Mouse (Mus musculus): ENCODE data around the gene Mtmr11. TPM values are rescaled to one million over a fixed set of nuclear protein-coding genes. Genes with fewer than 3 reads are reported as not detected.
A peak's percentile ranks its signal among the peaks of the same experiment; 100 is the strongest.
"Not testable (repeated sequence)": the region's sequence is repeated elsewhere in the genome, so short reads cannot be mapped to it uniquely, and the experiment has no call there.

Mtmr11 gene
- polyA plus RNA-seq, 1 experiment from 2014 or later = 34.0 TPM

DNA sequence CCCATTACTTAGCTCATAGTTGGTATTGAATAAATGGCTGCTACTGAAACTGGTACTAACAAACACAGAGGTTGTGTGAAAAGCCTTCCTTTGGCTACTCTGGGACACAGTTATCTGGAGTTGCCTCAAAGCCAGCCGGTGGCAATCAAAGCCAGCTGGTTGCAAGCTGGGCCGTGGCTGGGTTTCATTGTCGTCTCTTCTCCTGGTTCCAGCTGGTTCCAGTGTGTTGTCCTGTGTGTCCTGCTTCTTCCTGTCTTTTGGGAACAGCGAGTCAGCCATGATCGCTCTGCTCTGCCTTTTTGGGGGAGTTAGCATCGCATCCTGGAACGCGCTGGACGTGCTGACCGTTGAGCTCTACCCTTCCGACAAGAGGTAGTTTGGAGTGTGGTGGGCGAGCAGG is 31.2 kb downstream of the Mtmr11 start:
- no peak overlapping the region for H3K9ac ChIP-seq (replicated peaks)
- peaks cover 9% of the 10 kb centered on the region for H3K4me1 ChIP-seq (replicated peaks)
- no peak overlapping the region for H3K4me2 ChIP-seq
- H3K27ac ChIP-seq = no peak overlapping the region
- no peaks in the 10 kb centered on the region for H3K9me3 ChIP-seq
- H3K36me3 ChIP-seq = peaks cover 7% of the 10 kb centered on the region; the same call in 1 of the 2 replicates
- H3K4me3 ChIP-seq (replicated peaks) = no peak overlapping the region
- 44% methylated on average over 12 of the region's 12 CpGs for WGBS
- ATAC-seq (ENCODE audit: insufficient number of reproducible peaks, insufficient read depth, low FRiP score, low TSS enrichment, low read depth) = no peak
- 0 out of 2 replicates have a peak, but pooled peaks cover 3% of the 10 kb centered on the region for H3K27me3 ChIP-seq

DNA sequence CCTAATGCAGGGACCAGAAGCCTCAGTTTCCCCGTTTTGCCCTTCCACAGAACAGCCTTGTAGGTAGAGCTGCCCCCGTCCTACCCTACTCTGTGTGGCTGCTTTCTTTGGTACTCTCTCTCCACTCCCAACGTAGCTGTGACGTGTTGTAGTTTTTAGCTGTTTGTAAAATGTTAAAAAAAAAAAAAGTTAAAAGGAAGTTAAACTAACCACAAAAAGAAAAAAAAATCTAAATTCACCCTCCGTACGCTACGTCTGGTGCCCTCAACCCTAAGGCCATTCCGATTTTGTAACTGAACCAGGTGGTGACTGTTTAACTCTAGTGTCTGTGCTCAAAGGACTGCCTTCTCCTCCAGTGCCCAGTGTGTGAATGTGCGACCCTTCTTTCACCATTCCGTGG is 33.2 kb downstream of the Mtmr11 start:
- Histone ChIP-seq H3K9me3 (no peaks in the 10 kb centered on the region), H3K4me3 (replicated peaks) (no peak overlapping the region), H3K27ac (no peak overlapping the region), H3K4me2 (no peak overlapping the region), H3K9ac (replicated peaks) (no peak overlapping the region), H3K36me3 (peaks cover 7% of the 10 kb centered on the region; the same call in 1 of the 2 replicates), H3K27me3 (0 out of 2 replicates have a peak, but pooled peaks cover 3% of the 10 kb centered on the region), H3K4me1 (replicated peaks) (peaks cover 11% of the 10 kb centered on the region)
- ATAC-seq (ENCODE audit: insufficient number of reproducible peaks, insufficient read depth, low FRiP score, low TSS enrichment, low read depth) = no peak
- 86% methylated on average over 10 of the region's 10 CpGs for WGBS

DNA sequence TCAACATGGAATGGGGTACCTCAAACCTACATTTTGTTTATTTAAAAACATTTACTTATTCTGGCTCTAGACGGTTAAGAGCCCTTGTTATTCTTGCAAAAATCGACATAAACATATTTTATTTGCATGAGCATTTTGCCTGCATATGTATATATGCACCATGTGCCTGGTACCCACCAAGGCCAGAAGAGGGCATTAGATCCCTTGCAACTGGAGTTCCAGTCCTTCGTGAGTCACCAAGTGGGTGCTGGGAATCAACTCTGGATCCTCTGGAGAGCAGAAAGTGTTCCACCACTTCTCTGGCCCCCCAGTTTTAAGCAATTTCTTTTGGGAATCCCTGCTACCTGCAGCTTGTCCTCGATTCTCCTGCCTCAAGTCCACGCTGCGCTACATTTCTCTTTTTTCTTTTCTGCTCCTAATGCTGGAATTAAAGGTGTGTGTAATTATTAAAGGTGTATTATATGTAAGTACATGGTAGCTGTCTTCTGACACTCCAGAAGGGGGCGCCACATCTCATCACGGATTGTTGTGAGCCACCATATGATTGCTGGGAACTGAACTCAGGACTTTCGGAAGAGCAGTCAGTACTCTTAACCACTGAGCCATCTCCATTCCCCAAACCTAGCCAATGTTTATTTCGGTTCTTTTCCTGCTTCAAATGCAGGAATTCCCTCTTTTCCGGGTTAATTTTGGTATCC is 34.0 kb downstream of the Mtmr11 start:
- Histone ChIP-seq H3K9ac (replicated peaks) (no peak overlapping the region), H3K4me2 (peak overlapping the region; percentile 91), H3K9me3 (no peaks in the 10 kb centered on the region), H3K27me3 (0 out of 2 replicates have a peak, but pooled peaks cover 3% of the 10 kb centered on the region), H3K36me3 (peaks cover 4% of the 10 kb centered on the region; the same call in 1 of the 2 replicates), H3K4me1 (replicated peaks) (peaks cover 11% of the 10 kb centered on the region), H3K27ac (no peak overlapping the region), H3K4me3 (replicated peaks) (no peak overlapping the region; the same call in 1 of the 2 replicates)
- ATAC-seq (ENCODE audit: insufficient number of reproducible peaks, insufficient read depth, low FRiP score, low TSS enrichment, low read depth) = no peak
- 91% methylated on average over 11 of the region's 11 CpGs for WGBS

DNA sequence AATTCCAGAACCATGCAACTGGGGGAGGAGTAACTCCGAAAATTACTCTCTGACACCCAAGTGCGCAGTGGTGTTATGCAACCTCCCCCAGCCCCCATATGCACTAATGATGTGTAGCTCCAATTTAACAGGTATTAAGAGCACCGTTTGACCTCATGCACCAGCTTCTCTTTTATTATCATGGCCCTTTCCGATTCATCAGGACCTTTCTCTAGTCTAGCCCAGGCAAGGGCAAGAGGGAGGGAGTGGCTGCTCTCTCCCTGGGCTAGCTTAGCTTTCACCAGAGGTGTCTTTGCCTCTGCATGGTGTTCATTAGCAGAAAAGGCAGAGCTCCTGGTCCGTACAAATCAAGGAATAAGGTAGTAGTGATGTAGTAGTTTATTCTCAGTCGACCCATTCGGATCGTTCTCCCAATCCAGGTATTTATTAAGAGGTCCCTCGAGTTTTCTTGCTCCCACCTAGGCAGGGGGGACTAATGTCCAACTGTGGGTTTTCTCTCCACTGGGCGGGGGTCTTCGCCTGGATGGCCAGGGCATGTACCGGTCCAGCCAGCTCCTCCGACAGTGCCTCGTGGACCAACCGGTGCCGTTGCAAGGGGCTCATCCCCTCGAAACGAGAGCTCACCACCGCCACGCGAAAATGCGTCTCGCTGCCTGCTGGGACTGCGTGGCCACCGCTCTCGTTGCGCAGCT is 34.8 kb downstream of the Mtmr11 start:
- WGBS = 17% methylated on average over 27 of the region's 27 CpGs
- peak overlapping the region; percentile 98 for H3K27ac ChIP-seq
- peak overlapping the region; percentile 91 for H3K4me2 ChIP-seq
- 0 out of 2 replicates have a peak, but pooled peaks cover 3% of the 10 kb centered on the region for H3K27me3 ChIP-seq
- H3K36me3 ChIP-seq = peaks cover 4% of the 10 kb centered on the region; the same call in 1 of the 2 replicates
- no peak; the same call in 1 of the 2 replicates for ATAC-seq (ENCODE audit: insufficient number of reproducible peaks, insufficient read depth, low FRiP score, low TSS enrichment, low read depth)
- H3K4me1 ChIP-seq (replicated peaks) = peaks cover 11% of the 10 kb centered on the region
- H3K9ac ChIP-seq (replicated peaks) = peak overlapping the region; percentile 87
- peak overlapping the region; percentile 66 for H3K4me3 ChIP-seq (replicated peaks)
- no peaks in the 10 kb centered on the region for H3K9me3 ChIP-seq

DNA sequence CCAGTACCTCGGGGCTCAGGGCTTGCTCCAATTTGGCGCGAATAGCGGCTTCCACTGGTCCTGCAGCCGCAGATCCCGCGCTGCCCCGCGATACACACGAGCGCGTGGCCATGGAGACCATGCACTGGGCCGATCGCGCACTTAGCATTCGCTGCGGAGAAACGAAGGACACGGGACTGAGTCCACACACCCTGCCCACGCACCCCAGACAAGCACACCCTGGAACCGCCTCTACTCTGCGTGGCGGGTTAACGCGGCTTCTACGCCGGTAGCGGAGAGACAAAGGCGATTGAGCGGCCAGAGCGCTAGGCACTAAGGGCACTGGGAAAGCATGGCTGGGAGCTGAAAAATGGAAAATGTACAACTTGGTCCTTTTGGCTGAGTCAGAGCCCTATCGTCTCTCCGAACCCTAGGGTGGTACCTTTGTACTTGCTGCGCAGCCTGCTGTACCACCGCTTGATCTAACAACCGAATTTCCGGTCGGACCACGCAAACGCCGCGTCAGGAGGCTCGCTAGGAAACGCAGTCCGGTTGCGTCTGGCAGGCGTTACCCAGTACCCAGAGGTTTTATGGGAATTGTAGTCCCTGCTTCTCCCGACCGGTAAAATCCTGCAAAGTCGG is 35.4 kb downstream of the Mtmr11 start:
- Histone ChIP-seq H3K36me3 (peaks cover 4% of the 10 kb centered on the region; the same call in 1 of the 2 replicates), H3K4me2 (peak overlapping the region; percentile 91), H3K9ac (replicated peaks) (peak overlapping the region; percentile 87), H3K4me1 (replicated peaks) (peaks cover 11% of the 10 kb centered on the region), H3K27me3 (0 out of 2 replicates have a peak, but pooled peaks cover 3% of the 10 kb centered on the region), H3K27ac (peak overlapping the region; percentile 98), H3K9me3 (no peaks in the 10 kb centered on the region), H3K4me3 (replicated peaks) (peak overlapping the region; percentile 66)
- under 1% methylated on average over 50 of the region's 50 CpGs for WGBS
- peak; percentile 91 for ATAC-seq (ENCODE audit: insufficient number of reproducible peaks, insufficient read depth, low FRiP score, low TSS enrichment, low read depth)

DNA sequence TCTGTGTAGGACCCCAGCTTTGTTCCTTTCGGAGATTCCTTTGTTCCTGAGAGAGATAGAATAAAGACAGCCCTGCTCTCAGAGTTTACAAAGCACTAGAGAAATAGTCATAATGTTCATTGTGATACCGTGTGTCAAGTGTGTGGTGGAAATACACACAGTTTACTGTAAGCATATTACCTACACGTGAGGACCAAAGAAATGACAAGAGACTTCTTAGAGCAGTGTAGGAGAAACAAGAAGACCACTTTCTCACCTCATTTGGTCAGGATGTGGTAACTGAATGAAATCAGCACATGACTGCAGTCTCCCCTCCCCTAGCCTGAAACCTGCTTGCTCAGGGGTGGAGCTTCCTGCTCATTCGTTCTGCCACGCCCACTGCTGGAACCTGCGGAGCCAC is 36.4 kb downstream of the Mtmr11 start:
- WGBS = 5% methylated on average over 6 of the region's 6 CpGs
- Histone ChIP-seq H3K27me3 (0 out of 2 replicates have a peak, but pooled peaks cover 3% of the 10 kb centered on the region), H3K4me1 (replicated peaks) (peaks cover 11% of the 10 kb centered on the region), H3K27ac (0 out of 2 replicates have a peak overlapping the region, but pooled peaks have one; percentile 35), H3K36me3 (peaks cover 4% of the 10 kb centered on the region; the same call in 1 of the 2 replicates), H3K9me3 (no peaks in the 10 kb centered on the region), H3K9ac (replicated peaks) (peak overlapping the region; percentile 40), H3K4me3 (replicated peaks) (peak overlapping the region; percentile 66), H3K4me2 (peak overlapping the region; percentile 91)
- ATAC-seq (ENCODE audit: insufficient number of reproducible peaks, insufficient read depth, low FRiP score, low TSS enrichment, low read depth) = peak; percentile 21; the same call in 1 of the 2 replicates

DNA sequence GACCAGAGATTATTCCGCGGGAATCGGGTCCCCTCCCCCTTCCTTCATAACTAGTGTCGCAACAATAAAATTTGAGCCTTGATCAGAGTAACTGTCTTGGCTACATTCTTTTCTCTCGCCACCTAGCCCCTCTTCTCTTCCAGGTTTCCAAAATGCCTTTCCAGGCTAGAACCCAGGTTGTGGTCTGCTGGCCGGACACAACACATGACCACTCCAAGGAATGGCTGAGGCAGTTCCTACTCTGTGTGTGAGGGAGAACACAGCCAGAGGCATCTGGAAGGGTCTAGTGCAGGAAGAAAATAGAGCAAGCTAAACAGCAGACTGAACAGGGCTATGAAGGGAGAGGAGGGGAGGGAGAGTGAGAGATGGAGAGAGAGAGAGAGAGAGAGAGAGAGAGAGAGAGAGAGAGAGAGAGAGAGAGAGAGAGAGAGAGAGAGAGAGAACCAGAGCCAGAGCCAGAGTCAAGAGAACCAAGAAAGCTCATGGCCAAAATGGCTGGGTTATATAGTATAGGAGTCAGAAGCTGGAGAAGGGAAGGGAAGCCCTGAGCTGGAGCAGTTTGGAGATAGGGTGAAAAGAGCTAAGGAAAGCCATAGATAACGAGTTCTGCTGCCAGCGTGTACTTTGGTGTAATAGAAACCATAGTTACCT is 36.9 kb downstream of the Mtmr11 start:
- not testable (repeated sequence) for H3K9ac ChIP-seq (replicated peaks); H3K36me3 ChIP-seq; H3K27ac ChIP-seq; H3K9me3 ChIP-seq; H3K4me3 ChIP-seq (replicated peaks); ATAC-seq (ENCODE audit: insufficient number of reproducible peaks, insufficient read depth, low FRiP score, low TSS enrichment, low read depth); H3K27me3 ChIP-seq
- peak overlapping the region; percentile 91; the same call in 1 of the 2 replicates for H3K4me2 ChIP-seq
- peaks cover 11% of the 10 kb centered on the region for H3K4me1 ChIP-seq (replicated peaks)
- 24% methylated on average over 8 of the region's 8 CpGs for WGBS

DNA sequence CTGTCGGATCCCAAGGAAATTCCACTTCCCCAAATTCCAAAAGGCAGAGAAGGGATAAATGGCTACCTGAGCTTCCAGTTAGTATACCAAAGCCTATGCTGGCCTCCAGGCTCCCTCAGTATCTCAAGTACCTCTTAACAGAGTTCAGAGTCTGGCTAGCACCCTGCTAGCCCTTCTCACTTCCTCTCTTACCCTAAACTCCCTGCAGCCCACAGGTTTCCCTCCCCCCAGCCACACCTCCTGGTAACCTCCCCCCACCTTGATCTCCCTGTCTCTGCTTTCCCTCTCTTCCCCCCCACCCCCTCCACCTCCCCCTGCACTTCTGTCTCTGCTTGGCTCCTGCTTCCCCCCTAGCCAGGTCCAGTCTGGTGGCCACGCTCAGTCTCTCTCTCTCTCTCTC is 37.9 kb downstream of the Mtmr11 start:
- Histone ChIP-seq H3K9ac (replicated peaks) (no peak overlapping the region), H3K27ac (no peak overlapping the region), H3K4me2 (no peak overlapping the region), H3K9me3 (no peaks in the 10 kb centered on the region), H3K4me1 (replicated peaks) (peaks cover 11% of the 10 kb centered on the region), H3K27me3 (no peaks in the 10 kb centered on the region), H3K36me3 (peaks cover 4% of the 10 kb centered on the region; the same call in 1 of the 2 replicates), H3K4me3 (replicated peaks) (no peak overlapping the region)
- WGBS = 38% methylated on average over 2 of the region's 2 CpGs
- ATAC-seq (ENCODE audit: insufficient number of reproducible peaks, insufficient read depth, low FRiP score, low TSS enrichment, low read depth) = no peak

DNA sequence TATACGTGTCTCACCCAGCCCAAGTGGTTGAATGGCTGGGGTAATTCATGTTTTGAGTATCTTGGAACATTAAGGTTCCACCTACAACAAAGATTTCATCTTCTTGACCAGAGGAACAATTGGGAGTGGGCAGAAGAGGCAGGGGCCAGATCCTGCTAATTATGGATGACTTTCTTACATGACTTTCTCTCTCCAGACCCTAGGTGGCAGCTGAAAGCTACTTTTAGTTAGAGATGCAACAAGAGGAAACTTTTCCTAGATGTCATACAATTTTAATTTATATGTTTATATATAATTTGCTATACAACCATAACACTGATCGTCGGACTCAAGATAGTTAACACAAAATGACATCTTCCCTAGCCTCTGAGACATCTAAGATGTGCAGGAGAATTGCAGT is 46.0 kb downstream of the Mtmr11 start:
- no peaks in the 10 kb centered on the region for H3K9me3 ChIP-seq
- H3K36me3 ChIP-seq = no peaks in the 10 kb centered on the region
- H3K27me3 ChIP-seq = no peaks in the 10 kb centered on the region
- H3K27ac ChIP-seq = no peak overlapping the region
- 89% methylated on average over 3 of the region's 3 CpGs for WGBS
- ATAC-seq (ENCODE audit: insufficient number of reproducible peaks, insufficient read depth, low FRiP score, low TSS enrichment, low read depth) = no peak
- no peak overlapping the region for H3K4me2 ChIP-seq
- H3K4me3 ChIP-seq (replicated peaks) = no peak overlapping the region
- H3K4me1 ChIP-seq (replicated peaks) = no peaks in the 10 kb centered on the region
- H3K9ac ChIP-seq (replicated peaks) = no peak overlapping the region

DNA sequence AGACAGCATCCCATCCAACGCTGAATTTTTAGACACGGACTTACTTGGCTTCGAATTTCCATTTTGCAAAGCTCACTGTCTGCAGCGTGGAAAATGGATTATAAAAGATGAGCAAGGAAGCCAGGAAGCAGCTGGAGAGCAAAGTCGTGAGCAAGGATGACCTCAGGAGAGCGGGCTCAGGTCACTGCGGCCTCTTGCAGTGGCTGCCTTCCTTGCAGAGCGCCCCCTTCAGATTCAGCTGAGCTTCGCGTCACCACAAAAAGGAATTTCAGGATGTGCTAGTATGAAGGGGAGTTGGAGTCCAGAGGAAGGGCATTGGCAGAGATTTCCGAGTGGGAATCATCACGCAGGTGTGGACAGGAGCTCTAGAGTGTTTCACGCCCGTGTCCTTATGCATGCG is 47.4 kb downstream of the Mtmr11 start:
- no peak for ATAC-seq (ENCODE audit: insufficient number of reproducible peaks, insufficient read depth, low FRiP score, low TSS enrichment, low read depth)
- WGBS = 26% methylated on average over 15 of the region's 15 CpGs
- Histone ChIP-seq H3K27me3 (no peaks in the 10 kb centered on the region), H3K4me1 (replicated peaks) (no peaks in the 10 kb centered on the region), H3K9ac (replicated peaks) (no peak overlapping the region), H3K27ac (no peak overlapping the region), H3K9me3 (no peaks in the 10 kb centered on the region), H3K36me3 (no peaks in the 10 kb centered on the region), H3K4me3 (replicated peaks) (no peak overlapping the region), H3K4me2 (no peak overlapping the region)

Measured in limb, embryonic 12.5 days (tissue).